Mouse (Mus musculus) cerebellum, adult (tissue): ENCODE results near the gene Vmn1r203.
"Not testable (repeated sequence)": the region's sequence is repeated elsewhere in the genome, so short reads cannot be mapped to it uniquely, and the experiment has no call there.

ENCODE experiments used
- ATAC-seq: cut with Nextera tagmentation; 2 replicates; pipeline ENCODE4 v1.9.2; 2017; ENCODE audit warnings: mild to moderate bottlenecking, moderate library complexity, mixed read lengths; ENCODE audit not compliant: insufficient number of reproducible peaks, low FRiP score, low TSS enrichment

Gene Vmn1r203

DNA sequence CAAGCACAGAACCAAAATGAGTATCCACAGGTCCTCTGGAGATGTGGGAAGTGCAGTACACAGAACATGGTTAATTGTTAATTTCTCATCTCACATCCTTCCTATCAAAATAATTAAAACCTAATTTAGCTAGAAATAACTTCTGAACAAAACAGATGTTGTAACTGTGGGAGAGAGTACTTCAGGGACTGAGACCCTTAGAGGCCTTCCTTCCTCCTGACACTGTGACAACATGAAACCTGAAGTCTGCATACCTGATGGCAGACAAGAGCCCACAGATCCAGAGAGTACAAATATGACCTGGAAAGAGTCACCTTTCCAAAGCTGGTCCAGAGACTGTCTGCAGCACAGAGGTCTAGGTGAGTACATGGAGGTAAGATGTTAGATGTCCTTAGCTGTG, at the start of gene Vmn1r203:
Gene Vmn1r203, plus strand, starts transcription at position 301 of the 400 bp plus-strand sequence.
- no peak for ATAC-seq

DNA sequence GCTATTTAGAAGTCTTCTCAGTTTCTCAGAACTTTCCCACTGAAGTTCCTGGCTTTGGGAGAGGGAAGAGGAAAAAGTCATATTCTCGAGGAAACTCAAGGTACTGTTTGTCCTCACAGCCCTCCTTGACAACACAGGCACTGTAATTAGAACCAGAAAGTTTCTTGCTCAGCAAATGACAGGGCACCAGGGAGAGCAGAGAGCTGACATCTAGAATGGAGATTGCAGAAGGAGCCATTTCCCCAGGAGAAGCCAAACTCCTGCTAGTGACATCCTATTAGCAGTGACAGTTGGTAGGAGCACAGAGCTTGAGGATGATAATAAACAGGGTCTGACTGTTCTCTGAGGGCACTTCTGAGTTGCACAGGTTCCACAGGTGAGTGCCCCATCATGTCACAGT, 46.3 kb upstream of the Vmn1r203 start, which contains the start of gene Vmn1r201:
Gene Vmn1r201, plus strand, starts transcription at position 301 of the 400 bp plus-strand sequence.
- ATAC-seq: no peak

DNA sequence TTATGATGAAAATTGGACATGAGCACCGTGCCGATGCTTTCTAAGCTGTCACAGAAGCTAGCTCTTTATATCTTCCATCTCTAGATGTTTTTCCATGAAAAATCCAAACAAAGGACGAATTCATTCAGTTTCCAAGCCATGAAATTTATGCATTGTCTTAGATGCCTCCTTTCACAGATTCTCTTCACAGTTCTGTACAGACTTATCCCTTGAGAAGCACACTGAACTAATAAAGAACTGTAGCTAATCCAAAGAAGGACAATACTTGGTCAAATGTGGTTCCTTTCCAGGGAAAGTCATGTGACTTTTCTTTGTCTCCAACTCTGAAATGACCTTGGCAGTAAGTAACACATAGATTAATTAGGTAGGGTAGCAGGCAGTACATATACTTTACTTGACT, 15.5 kb upstream of the Vmn1r203 start:
- ATAC-seq: no peak

DNA sequence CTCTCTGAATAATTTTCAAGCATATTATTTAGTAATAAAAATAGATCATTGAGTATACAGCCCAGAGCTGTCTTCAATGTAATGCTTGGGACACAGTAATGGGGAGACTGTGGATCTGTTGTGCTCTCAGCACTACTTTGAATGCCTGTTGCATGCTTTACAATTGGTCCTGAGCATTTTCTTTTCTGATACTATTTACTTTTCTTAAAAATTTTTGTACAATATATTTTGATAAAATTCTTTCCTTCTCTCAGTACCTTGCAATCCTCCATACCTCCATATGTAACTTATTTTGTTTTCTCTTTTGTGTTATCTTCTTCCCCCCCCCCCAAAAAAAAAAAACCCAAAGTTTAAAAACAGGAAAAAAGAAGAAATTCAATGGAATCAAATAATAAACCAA, 12.6 kb upstream of the Vmn1r203 start, which contains the start of gene Vmn1r202:
Gene Vmn1r202, minus strand, starts transcription at position 101 of the 400 bp plus-strand sequence.
- ATAC-seq: no peak

DNA sequence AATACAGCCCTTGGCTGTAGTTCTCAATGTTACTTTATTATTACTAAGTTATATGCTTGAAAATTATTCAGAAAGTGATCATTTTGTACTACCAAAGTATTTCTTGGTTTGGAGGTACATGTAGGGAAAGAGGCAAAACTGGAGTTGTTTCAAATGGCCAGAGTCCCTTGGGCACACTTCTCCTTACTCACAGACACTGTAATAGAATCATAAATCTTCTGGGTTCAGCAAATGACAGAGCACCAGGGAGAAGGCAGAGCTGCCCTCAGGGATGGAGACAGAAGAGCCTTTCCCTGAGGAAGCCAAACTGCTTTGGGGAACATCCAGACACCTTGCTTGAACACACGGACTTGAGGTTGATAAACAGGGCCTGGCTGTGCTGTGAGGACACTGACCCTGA, 35.0 kb downstream of the Vmn1r203 start, which contains the start of gene Vmn1r204:
Gene Vmn1r204, plus strand, starts transcription at position 301 of the 400 bp plus-strand sequence.
- ATAC-seq: not testable (repeated sequence)

DNA sequence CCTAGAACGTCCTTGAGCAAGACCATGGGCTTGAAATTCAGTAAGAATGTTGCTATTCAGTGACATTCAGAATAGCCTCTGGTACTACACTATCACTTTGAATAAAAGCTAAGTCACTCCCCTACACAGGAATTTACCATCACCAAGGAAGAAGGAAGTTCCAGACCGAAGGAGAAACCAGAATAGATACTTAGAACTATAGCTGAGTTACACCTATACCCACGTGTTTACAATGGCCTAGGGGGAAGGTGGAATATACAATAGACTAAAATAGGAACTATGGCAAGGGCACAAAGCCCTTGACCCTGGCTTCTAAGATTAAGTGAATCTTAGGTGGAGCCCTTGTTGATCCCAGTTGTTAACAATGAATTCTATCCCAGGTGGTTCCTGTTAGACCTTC, 57.0 kb downstream of the Vmn1r203 start:
- ATAC-seq: not testable (repeated sequence)
